Mouse (Mus musculus) myocyte (in vitro differentiated cells): Measurements from ENCODE around the gene Mmrn2.

Experiments
- E2F4 ChIP-seq: IDR thresholded peaks from one replicate; pipeline ENCODE4 v1.6.1; 2011; ENCODE audit warnings: mild to moderate bottlenecking, control low read depth, moderate library complexity; ENCODE audit not compliant: insufficient read depth
- POLR2A ChIP-seq: IDR thresholded peaks from one replicate; pipeline ENCODE4 v1.6.1; 2011; ENCODE audit warnings: low read depth, mild to moderate bottlenecking, control low read depth, moderate library complexity; ENCODE audit not compliant: insufficient read length
- POLR2AphosphoS2 ChIP-seq: IDR thresholded peaks from one replicate; pipeline ENCODE4 v1.6.1; 2011; ENCODE audit warnings: low read depth, control low read depth; ENCODE audit not compliant: insufficient read length
- SRF ChIP-seq: IDR thresholded peaks from one replicate; pipeline ENCODE4 v1.6.1; 2011; ENCODE audit warnings: low read depth; ENCODE audit not compliant: control insufficient read depth, insufficient read length
- TCF12 ChIP-seq: IDR thresholded peaks from one replicate; pipeline ENCODE4 v1.6.1; 2011; ENCODE audit warnings: mild to moderate bottlenecking, control low read depth; ENCODE audit not compliant: poor library complexity, insufficient read depth, severe bottlenecking

- TF ChIP-seq SRF (no peak), POLR2A (no peak), POLR2AphosphoS2 (no peak), E2F4 (no peak), TCF12 (no peak)
These were observed 2.6 kb upstream of the Mmrn2 start for GRCm38 (mm10) chr14:34372646-34373045.
